Mouse (Mus musculus): ENCODE data around the gene Cabin1. TPM values are rescaled to one million over a fixed set of nuclear protein-coding genes. Genes with fewer than 3 reads are reported as not detected.

Cabin1 gene
- polyA plus RNA-seq (2021), result 40.7 TPM

- in situ Hi-C loops (cut with MboI; ENCODE audit: low pct_unique_long_range_greater_than_20kb), result no loop called here
- TF ChIP-seq CTCF (IDR thresholded peaks at IDR 0.05), result no peak
- no peaks in the 10 kb centered on the region for H3K27me3 ChIP-seq
- peak; percentile 89 for DNase-seq (ENCODE audit: low read depth, low spot score)
- CTCF ChIA-PET, result interaction anchor here (0.9 to 1.9 kb wide), 5 partner anchors 11 to 72 kb away, joined by 5 to 11 read pairs (median 5); no protein-coding TSS in a partner anchor
- POLR2A ChIA-PET, result interaction anchor here (0.6 to 1.6 kb wide), 5 partner anchors 10 to 167 kb away, joined by 3 to 6 read pairs (median 4); partner anchors contain the start of gene Gstt2
- peak; percentile 98 for ATAC-seq
Measured at GRCm38 (mm10) chr10:75763682-75764518, at the start of gene Cabin1. Gene Cabin1, minus strand, starts transcription at chr10:75764341.

- CTCF ChIA-PET, result no interaction called here
- ATAC-seq (no peak), DNase-seq (ENCODE audit: low read depth, low spot score) (no peak)
- TF ChIP-seq CTCF (IDR thresholded peaks at IDR 0.05), result no peak
- in situ Hi-C loops (cut with MboI; ENCODE audit: low pct_unique_long_range_greater_than_20kb), result no loop called here
- peaks cover 15% of the 10 kb centered on the region for H3K27me3 ChIP-seq
- POLR2A ChIA-PET, result no interaction called here
Measured at GRCm38 (mm10) chr10:75804217-75804616, 40.1 kb upstream of the Cabin1 start.

- TF ChIP-seq CTCF (IDR thresholded peaks at IDR 0.05), result no peak
- POLR2A ChIA-PET, result no interaction called here
- DNase-seq (ENCODE audit: low read depth, low spot score) (no peak), ATAC-seq (no peak)
- H3K27me3 ChIP-seq, result no peaks in the 10 kb centered on the region
- CTCF ChIA-PET, result interaction anchor here (1.1 kb wide), 1 partner anchor 9 kb away, joined by 3 read pairs; no protein-coding TSS in a partner anchor
- in situ Hi-C loops (cut with MboI; ENCODE audit: low pct_unique_long_range_greater_than_20kb), result no loop called here
Measured at GRCm38 (mm10) chr10:75798176-75798696, 34.1 kb upstream of the Cabin1 start, which contains the start of gene Gstt1. Gene Gstt1, minus strand, starts transcription at chr10:75798584.

GRCm38 (mm10) chr10:75797619-75798175 lies 33.6 kb upstream of the Cabin1 start:
- ChIA-PET CTCF (interaction anchor here (1.1 kb wide), 1 partner anchor 9 kb away, joined by 3 read pairs; no protein-coding TSS in a partner anchor), POLR2A (no interaction called here)
- H3K27me3 ChIP-seq, result no peaks in the 10 kb centered on the region
- no peak for TF ChIP-seq CTCF (IDR thresholded peaks at IDR 0.05)
- no peak for DNase-seq (ENCODE audit: low read depth, low spot score)
- in situ Hi-C loops (cut with MboI; ENCODE audit: low pct_unique_long_range_greater_than_20kb), result no loop called here
- no peak for ATAC-seq

- CTCF ChIA-PET, result no interaction called here
- H3K27me3 ChIP-seq, result no peaks in the 10 kb centered on the region
- no peak for DNase-seq (ENCODE audit: low read depth, low spot score)
- ATAC-seq, result no peak
- TF ChIP-seq CTCF (IDR thresholded peaks at IDR 0.05), result no peak
- in situ Hi-C loops (cut with MboI; ENCODE audit: low pct_unique_long_range_greater_than_20kb), result no loop called here
- POLR2A ChIA-PET, result no interaction called here
Measured at GRCm38 (mm10) chr10:75796731-75797516, 32.8 kb upstream of the Cabin1 start.

- H3K27me3 ChIP-seq, result no peaks in the 10 kb centered on the region
- no peak for DNase-seq (ENCODE audit: low read depth, low spot score)
- in situ Hi-C loops (cut with MboI; ENCODE audit: low pct_unique_long_range_greater_than_20kb), result no loop called here
- ATAC-seq, result peak; percentile 39
- CTCF ChIA-PET, result interaction anchor here (0.8 kb wide), 2 partner anchors 11 to 35 kb away, joined by 3 read pairs; no protein-coding TSS in a partner anchor
- no peak for TF ChIP-seq CTCF (IDR thresholded peaks at IDR 0.05)
- POLR2A ChIA-PET, result no interaction called here
Measured at GRCm38 (mm10) chr10:75794880-75795279, 30.7 kb upstream of the Cabin1 start.

- CTCF ChIA-PET, result no interaction called here
- ATAC-seq, result no peak
- no peak for DNase-seq (ENCODE audit: low read depth, low spot score)
- TF ChIP-seq CTCF (IDR thresholded peaks at IDR 0.05), result no peak
- in situ Hi-C loops (cut with MboI; ENCODE audit: low pct_unique_long_range_greater_than_20kb), result no loop called here
- POLR2A ChIA-PET, result interaction anchor here (0.5 kb wide), 1 partner anchor 26 kb away, joined by 3 read pairs; no protein-coding TSS in a partner anchor
- H3K27me3 ChIP-seq, result no peaks in the 10 kb centered on the region
Measured at GRCm38 (mm10) chr10:75790773-75791172, 26.6 kb upstream of the Cabin1 start.

- no peak for TF ChIP-seq CTCF (IDR thresholded peaks at IDR 0.05)
- no peak for DNase-seq (ENCODE audit: low read depth, low spot score)
- H3K27me3 ChIP-seq, result peaks cover 3% of the 10 kb centered on the region
- in situ Hi-C loops (cut with MboI; ENCODE audit: low pct_unique_long_range_greater_than_20kb), result no loop called here
- ChIA-PET POLR2A (no interaction called here), CTCF (no interaction called here)
- ATAC-seq, result no peak
Measured at GRCm38 (mm10) chr10:75789841-75790240, 25.7 kb upstream of the Cabin1 start.

- CTCF ChIA-PET, result no interaction called here
- in situ Hi-C loops (cut with MboI; ENCODE audit: low pct_unique_long_range_greater_than_20kb), result no loop called here
- TF ChIP-seq CTCF (IDR thresholded peaks at IDR 0.05), result no peak
- H3K27me3 ChIP-seq, result peaks cover 3% of the 10 kb centered on the region
- POLR2A ChIA-PET, result no interaction called here
- ATAC-seq, result no peak
- no peak for DNase-seq (ENCODE audit: low read depth, low spot score)
Measured at GRCm38 (mm10) chr10:75789081-75789735, 25.1 kb upstream of the Cabin1 start.

GRCm38 (mm10) chr10:75788277-75788676 lies 24.1 kb upstream of the Cabin1 start:
- in situ Hi-C loops (cut with MboI; ENCODE audit: low pct_unique_long_range_greater_than_20kb), result no loop called here
- ChIA-PET POLR2A (no interaction called here), CTCF (no interaction called here)
- TF ChIP-seq CTCF (IDR thresholded peaks at IDR 0.05), result no peak
- no peak for ATAC-seq
- H3K27me3 ChIP-seq, result peaks cover 3% of the 10 kb centered on the region
- DNase-seq (ENCODE audit: low read depth, low spot score), result no peak

Data from Patski (cell line).